Mouse (Mus musculus): ENCODE measurements around the gene Meox1.

- no peak for TF ChIP-seq CTCF (IDR thresholded peaks at IDR 0.05; ENCODE audit: low read depth)
- no peak for TF ChIP-seq EP300 (optimal IDR thresholded peaks at IDR 0.05)
Measured at GRCm38 (mm10) chr11:101943055-101943454, 48.9 kb upstream of the Meox1 start.

Measured in stomach, postnatal 0 days (tissue).